Mouse (Mus musculus) layer of hippocampus, adult 2 months (tissue): ENCODE data around the gene Gm5726. TPM values are rescaled to one million over a fixed set of nuclear protein-coding genes. Genes with fewer than 3 reads are reported as not detected.
"Not testable (repeated sequence)": the region's sequence is repeated elsewhere in the genome, so short reads cannot be mapped to it uniquely, and the experiment has no call there.

Source experiments
- DNase-seq, 2 experiments: peaks; one replicate each; pipeline ENCODE4 v3.0.0; 2022; ENCODE audit warnings: low spot score in 2 of 2
- H3K27ac ChIP-seq: fragments of 200-600 bp; 2 replicates; pipeline ENCODE4 v1.8.1; 2022
- H3K4me3 ChIP-seq: fragments of 200-600 bp; 2 replicates; pipeline ENCODE4 v1.8.1; 2022; ENCODE audit warnings: mild to moderate bottlenecking
- long read RNA-seq, 2 experiments: library from polyadenylated mRNA; stranded (forward); transcript quantifications; one replicate each; pipeline ENCODE4 v2.0.0; 2021; ENCODE audit warnings: borderline mapping rate in 2 of 2
- total RNA-seq, 2 experiments: library from RNA; stranded (reverse); gene quantifications; 2 replicates each; pipeline ENCODE4 v1.2.3; 2021

The Gm5726 gene
- not detected for total RNA-seq
- long read RNA-seq, experiment 1, result 0 reads
- long read RNA-seq, experiment 2, result 0 reads

DNA sequence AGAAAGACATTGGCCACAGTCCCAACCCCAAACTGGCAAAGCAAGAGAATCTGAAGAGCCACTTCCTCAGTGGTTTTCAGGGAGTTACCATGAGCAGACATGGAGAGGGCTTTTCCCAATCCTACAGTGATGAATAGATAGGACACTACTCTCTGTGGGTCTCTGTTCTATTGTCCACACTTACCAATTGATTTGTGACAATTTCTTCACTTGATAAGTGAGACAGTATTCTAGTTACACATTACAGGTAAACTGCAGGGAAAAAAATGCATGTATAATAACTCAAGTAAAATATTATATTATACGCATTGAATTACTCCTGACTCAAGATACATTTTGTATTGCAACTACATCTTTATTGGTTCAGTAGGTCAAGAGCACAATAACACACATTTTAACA lies at the start of gene Gm5726:
TSS of gene Gm5726 (minus strand) at position 101 of the 400 bp plus-strand sequence.
- not testable (repeated sequence) for H3K4me3 ChIP-seq, DNase-seq, H3K27ac ChIP-seq

DNA sequence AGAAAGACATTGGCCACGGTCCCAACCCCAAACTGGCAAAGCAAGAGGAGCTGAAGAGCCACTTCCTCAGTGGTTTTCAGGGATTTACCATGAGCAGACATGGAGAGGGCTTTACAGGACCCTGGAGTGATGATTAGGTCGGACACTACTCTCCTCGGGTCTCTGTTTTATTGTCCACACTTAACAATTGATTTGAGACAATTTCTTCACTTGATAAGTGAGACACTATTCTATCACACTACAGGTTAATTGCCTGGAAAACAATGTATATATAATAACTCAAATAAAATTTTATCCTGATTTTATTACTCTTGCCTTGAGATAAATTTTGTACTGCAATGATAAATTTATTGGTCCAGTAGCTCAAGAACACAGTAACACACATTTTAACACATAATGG lies 30.6 kb upstream of the Gm5726 start, which contains the start of gene Gm4141:
TSS of gene Gm4141 (minus strand) at position 101 of the 400 bp plus-strand sequence.
- not testable (repeated sequence) for H3K27ac ChIP-seq, H3K4me3 ChIP-seq, DNase-seq

DNA sequence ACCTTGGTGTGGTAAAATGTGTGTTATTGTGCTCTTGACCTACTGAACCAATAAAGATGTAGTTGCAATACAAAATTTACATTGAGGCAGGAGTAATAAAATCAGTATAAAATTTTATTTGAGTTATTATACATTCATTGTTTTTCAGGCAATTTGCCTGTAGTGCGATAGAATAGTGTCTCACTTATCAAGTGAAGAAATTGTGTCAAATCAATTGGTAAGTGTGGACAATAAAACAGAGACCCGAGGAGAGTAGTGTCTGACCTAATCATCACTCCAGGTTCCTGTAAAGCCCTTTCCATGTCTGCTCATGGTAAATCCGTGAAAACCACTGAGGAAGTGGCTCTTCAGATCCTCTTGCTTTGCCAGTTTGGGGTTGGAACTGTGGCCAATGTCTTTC lies 12.0 kb downstream of the Gm5726 start, which contains the start of gene Vmn1r104:
TSS of gene Vmn1r104 (plus strand) at position 301 of the 400 bp plus-strand sequence.
- not testable (repeated sequence) for DNase-seq, H3K27ac ChIP-seq, H3K4me3 ChIP-seq

DNA sequence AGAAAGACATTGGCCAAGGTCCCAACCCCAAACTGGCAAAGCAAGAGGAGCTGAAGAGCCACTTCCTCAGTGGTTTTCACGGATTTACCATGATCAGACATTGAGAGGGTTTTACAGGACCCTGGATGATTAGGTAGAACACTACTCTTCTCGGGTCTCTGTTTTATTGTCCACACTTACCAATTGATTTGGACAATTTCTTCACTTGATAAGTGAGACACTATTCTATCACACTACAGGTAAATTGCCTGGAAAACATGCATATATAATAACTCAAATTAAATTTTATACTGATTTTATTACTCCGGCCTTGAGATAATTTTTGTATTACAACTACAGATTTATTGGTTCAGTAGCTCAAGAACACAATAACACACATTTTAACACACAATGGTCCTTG lies 35.1 kb downstream of the Gm5726 start, which contains the start of gene Vmn1r103:
TSS of gene Vmn1r103 (minus strand) at position 101 of the 400 bp plus-strand sequence.
- not testable (repeated sequence) for DNase-seq, H3K27ac ChIP-seq, H3K4me3 ChIP-seq

Other genes with a start within 250 kb of the Gm5726 start
- not detected for gene Gm4133, start 211.7 kb downstream of the Gm5726 start, total RNA-seq
- gene Gm5728, start 170.3 kb downstream of the Gm5726 start, total RNA-seq, result not detected
- gene Vmn1r100, start 127.8 kb downstream of the Gm5726 start, total RNA-seq, result not detected
- not detected for gene Vmn1r101, start 103.2 kb downstream of the Gm5726 start, total RNA-seq
- not detected for gene Gm10670, start 70.8 kb downstream of the Gm5726 start, total RNA-seq
- gene Vmn1r103, start 35.2 kb downstream of the Gm5726 start, total RNA-seq, result not detected
- gene Vmn1r104, start 11.9 kb downstream of the Gm5726 start, total RNA-seq, result not detected
- not detected for gene Gm4141, start 30.5 kb upstream of the Gm5726 start, total RNA-seq
- gene Gm4513, start 53.3 kb upstream of the Gm5726 start, total RNA-seq, result not detected
- not detected for gene Vmn1r107, start 123.2 kb upstream of the Gm5726 start, total RNA-seq
- not detected for gene Vmn1r111, start 157.5 kb upstream of the Gm5726 start, total RNA-seq
- gene Gm10668, start 184.9 kb upstream of the Gm5726 start, total RNA-seq, result not detected
- gene Vmn1r112, start 225.4 kb upstream of the Gm5726 start, total RNA-seq, result not detected
- gene Vmn1r113, start 241.5 kb upstream of the Gm5726 start, total RNA-seq, result not detected